Mouse (Mus musculus): ENCODE measurements around the gene Enho. TPM values are rescaled to one million over a fixed set of nuclear protein-coding genes. Genes with fewer than 3 reads are reported as not detected.
A peak's percentile ranks its signal among the peaks of the same experiment; 100 is the strongest.
"Not testable (repeated sequence)": the region's sequence is repeated elsewhere in the genome, so short reads cannot be mapped to it uniquely, and the experiment has no call there.

Gene Enho
- polyA plus RNA-seq (2015; fragmentation: Nextera tagmentation; extraction: Ambion mirVana): 121 and 122 TPM in 2 replicates

DNA sequence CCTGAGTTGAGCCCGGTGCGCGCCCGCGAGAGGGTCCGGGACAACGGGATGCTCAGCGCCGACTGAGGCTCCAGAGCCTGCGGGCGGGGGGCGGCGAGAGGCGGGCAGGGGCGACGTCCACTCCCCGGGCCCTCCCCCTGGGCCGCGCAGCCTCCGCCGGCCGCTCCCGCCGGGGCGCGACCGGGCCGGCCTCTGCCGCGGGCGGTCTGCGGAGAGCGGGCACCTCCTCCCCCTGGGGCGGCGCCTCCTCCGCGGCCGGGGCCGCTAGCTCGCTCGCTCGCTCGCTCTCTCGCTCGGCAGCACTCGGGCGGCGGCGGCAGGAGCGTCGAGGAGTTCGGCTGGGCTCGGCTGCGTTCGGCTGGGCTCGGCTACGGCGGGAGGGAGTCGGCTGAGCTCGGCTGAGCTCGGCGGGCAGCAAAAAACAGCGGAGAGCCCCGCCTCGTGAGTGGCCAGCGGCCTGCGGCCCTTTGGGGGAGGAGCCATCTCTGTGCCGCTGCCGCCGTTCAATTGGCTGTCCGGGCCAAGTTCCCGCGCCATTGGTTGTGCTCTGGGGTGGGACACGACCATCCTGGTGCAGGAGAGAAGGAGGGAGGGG is at the start of gene Enho:
Enho (minus strand) TSS at position 412 of the 595 bp plus-strand sequence.
- H3K27me3 ChIP-seq (replicated peaks): no peaks in the 10 kb centered on the region
- no peaks in the 10 kb centered on the region for H3K36me3 ChIP-seq (replicated peaks)
- WGBS: under 1% methylated on average over 74 of the region's 74 CpGs
- ATAC-seq (replicated peaks): peak; percentile 92
- no peaks in the 10 kb centered on the region for H3K9me3 ChIP-seq
- H3K9ac ChIP-seq: peak within 1 kb of the TSS; percentile 93
- H3K27ac ChIP-seq: peak within 1 kb of the TSS; percentile 95
- H3K4me2 ChIP-seq: peak within 1 kb of the TSS; percentile 79
- H3K4me1 ChIP-seq: peaks cover 44% of the 10 kb centered on the region
- H3K4me3 ChIP-seq: peak within 1 kb of the TSS; percentile 75

DNA sequence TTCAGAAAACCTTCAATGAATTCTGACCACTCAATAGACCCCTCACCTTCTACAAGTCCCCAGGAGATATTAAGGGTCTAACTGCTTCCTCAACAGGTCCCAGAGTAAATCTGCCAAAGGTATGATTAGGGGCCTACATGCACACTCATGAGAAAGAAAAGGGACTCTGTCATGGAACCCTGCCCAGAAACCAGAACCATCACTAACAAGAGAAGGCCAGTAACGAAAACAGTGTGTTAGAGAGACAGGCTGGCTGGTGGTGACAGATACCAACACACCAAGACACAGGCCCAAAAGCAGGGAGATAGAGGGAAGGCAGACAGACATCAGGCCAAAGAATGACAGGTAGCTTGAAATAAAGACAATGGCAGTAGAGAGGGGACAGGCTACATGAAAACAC is 48.4 kb upstream of the Enho start:
- H3K4me2 ChIP-seq; H3K27ac ChIP-seq; H3K27me3 ChIP-seq (replicated peaks); H3K9ac ChIP-seq; H3K9me3 ChIP-seq; H3K4me3 ChIP-seq; H3K36me3 ChIP-seq (replicated peaks); ATAC-seq (replicated peaks); H3K4me1 ChIP-seq: not testable (repeated sequence)
- 51% methylated on average over 1 of the region's 1 CpGs for WGBS

DNA sequence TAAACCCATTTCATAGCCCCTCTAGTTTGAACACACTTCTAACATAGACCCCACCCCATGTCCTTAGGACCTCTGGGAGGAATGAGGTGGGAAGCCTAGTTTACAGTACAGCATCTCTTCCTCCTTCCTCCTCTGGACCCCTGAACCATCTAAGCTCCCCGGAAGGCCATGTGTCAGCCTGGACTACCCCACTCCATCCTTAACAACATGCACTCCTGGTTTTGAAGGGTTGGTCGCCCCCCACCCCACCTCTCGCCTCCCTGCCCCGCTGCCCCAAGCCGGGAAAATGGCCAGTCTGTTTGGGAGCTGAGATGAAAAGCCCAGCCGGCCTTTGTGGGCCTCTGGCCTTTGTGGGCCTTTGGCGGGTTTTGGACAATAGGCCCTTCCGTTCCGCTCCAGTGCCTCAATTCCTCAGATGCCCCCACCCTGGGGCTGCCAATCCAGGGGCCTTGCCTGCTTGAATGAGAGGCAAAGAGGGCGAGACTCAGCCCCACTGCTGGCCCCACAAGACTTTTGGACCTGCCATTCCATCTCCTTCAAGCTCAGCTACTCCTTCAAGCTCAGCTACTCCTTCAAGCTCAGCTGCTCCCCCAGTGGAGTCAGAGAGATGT is 45.9 kb upstream of the Enho start:
- ATAC-seq (replicated peaks): 0 out of 2 replicates have a peak, but pooled peaks have one; percentile 18
- H3K4me2 ChIP-seq; H3K36me3 ChIP-seq (replicated peaks); H3K4me3 ChIP-seq; H3K27me3 ChIP-seq (replicated peaks); H3K9me3 ChIP-seq; H3K27ac ChIP-seq; H3K9ac ChIP-seq: not testable (repeated sequence)
- 9% methylated on average over 10 of the region's 10 CpGs for whole genome bisulfite sequencing
- H3K4me1 ChIP-seq: peaks cover 21% of the 10 kb centered on the region

DNA sequence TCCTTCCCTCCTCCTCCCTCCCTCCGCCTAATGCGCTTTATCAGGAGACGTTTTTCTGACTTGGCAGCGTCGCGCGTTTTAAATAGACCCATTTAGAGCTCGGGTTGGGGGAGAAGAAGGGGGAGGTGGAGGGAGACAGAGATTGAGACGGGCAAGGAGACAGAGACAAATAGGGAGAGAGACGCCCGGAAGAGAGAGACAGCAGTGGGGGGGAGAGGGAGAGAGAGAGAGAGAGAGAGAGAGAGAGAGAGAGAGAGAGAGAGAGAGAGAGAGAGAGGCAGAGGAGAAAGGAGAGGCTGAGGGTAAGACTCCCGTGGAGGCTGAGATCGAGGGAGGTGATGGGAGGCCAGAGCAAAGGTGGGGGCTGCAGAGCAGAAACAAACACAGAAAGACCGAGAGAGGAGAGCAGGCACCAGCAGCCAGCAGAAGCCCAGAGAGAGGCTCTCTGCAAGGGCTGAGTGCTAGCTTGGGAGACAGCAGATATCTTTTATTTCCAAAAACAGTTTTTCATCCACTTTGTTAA is 44.9 kb upstream of the Enho start:
- 2% methylated on average over 11 of the region's 14 CpGs for WGBS
- H3K27me3 ChIP-seq (replicated peaks); H3K9me3 ChIP-seq; H3K36me3 ChIP-seq (replicated peaks); H3K9ac ChIP-seq; H3K27ac ChIP-seq; ATAC-seq (replicated peaks); H3K4me3 ChIP-seq: not testable (repeated sequence)
- Histone ChIP-seq H3K4me1 (peaks cover 23% of the 10 kb centered on the region), H3K4me2 (peak overlapping the region; percentile 39; the same call in 1 of the 2 replicates)

DNA sequence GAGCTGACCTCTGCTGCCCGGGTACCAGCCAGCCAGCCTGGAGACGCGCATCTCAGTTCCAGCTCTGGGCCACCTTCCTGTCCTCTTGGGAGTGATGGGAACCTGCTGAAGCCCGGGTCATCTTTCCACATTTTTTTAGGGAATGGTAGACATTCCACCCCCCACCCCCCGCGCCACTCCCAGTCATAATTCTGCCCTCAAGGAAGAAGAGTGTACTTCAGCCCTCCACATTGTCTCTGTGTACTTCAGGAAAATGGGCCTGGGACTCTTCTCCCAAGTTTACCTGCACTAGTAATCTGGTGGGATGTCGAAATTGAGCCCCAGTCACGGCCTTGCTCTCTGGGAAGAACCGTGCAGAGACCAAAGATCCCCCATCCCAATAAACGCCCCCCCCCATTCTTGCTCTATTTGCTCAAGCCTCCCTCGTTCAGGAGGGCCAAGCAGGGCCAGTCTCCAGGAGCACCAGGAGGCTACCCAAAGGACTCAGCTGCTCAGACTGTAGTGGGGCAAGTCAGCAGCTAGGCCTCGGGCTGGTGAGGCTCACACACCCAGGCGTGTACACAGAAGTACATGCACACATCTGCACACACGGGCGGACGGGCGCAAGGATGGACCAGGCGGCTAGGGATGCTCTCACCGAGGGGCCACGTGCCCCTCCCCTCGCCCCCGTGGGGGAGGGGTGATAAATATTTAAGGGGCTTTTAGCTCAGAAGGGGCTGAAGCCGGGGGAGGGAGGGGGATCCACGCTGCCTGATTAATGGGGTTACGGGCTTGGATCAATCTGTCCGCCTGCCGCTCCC is 44.2 kb upstream of the Enho start:
- not testable (repeated sequence) for H3K9ac ChIP-seq; H3K36me3 ChIP-seq (replicated peaks); H3K27me3 ChIP-seq (replicated peaks); H3K9me3 ChIP-seq
- Histone ChIP-seq H3K4me1 (peaks cover 29% of the 10 kb centered on the region), H3K27ac (peak overlapping the region; percentile 62), H3K4me2 (peak overlapping the region; percentile 39), H3K4me3 (peak overlapping the region; percentile 11; the same call in 1 of the 2 replicates)
- ATAC-seq (replicated peaks): peak; percentile 48
- WGBS: 5% methylated on average over 20 of the region's 27 CpGs

DNA sequence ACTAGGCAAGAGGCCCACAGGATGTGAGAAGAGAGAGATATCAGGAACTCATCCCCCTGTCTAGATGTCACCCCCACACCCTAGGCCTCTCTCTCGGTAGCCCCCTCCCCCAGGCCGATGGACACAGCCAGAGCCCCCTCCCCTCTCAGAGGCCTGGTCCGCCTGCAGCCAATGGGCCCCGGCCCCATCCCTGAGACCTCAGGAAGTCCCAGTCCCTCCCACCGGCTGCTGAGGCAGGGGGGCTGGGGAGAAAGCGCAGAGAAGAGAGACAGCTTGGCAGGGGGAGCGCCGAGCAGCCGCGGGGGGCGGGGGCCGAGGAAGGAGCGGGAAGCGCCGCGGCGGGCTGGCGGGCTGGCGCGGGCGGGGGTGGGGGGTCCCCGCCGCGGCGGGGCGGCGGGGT is 43.2 kb upstream of the Enho start:
- H3K9me3 ChIP-seq; H3K36me3 ChIP-seq (replicated peaks); H3K27ac ChIP-seq; H3K27me3 ChIP-seq (replicated peaks); H3K9ac ChIP-seq: not testable (repeated sequence)
- ATAC-seq (replicated peaks): peak; percentile 25
- 0% methylated on average over 5 of the region's 27 CpGs for WGBS
- H3K4me2 ChIP-seq: peak overlapping the region; percentile 45
- H3K4me1 ChIP-seq: peaks cover 29% of the 10 kb centered on the region
- peak overlapping the region; percentile 24; the same call in 1 of the 2 replicates for H3K4me3 ChIP-seq

DNA sequence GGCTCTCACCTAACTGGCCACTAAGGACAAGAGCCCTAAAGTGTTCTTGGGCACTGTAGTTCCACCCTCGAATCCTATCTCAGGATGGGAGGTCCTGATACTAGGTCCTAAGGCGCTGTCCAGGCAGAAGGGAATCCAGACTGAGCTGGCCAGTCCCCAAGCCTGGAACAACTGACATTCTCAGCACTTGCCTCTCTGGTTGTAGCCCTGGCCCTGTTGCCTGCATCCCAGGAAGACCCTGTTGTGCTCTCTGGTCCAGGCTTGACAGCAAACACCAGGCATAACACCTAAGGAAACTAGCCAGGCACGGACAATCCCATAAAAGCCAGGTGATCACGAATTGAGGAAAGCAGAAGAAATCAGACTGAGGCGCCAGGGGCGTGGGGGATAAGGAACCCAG is 42.7 kb upstream of the Enho start:
- Histone ChIP-seq H3K4me2 (peak overlapping the region; percentile 45), H3K4me1 (peaks cover 33% of the 10 kb centered on the region), H3K27me3 (replicated peaks) (no peaks in the 10 kb centered on the region), H3K36me3 (replicated peaks) (no peaks in the 10 kb centered on the region), H3K9ac (0 out of 2 replicates have a peak overlapping the region, but pooled peaks have one; percentile 22), H3K9me3 (no peaks in the 10 kb centered on the region), H3K27ac (peak overlapping the region; percentile 21; the same call in 1 of the 2 replicates), H3K4me3 (no peak overlapping the region)
- 0 out of 2 replicates have a peak, but pooled peaks have one; percentile 5 for ATAC-seq (replicated peaks)
- 32% methylated on average over 6 of the region's 6 CpGs for WGBS

DNA sequence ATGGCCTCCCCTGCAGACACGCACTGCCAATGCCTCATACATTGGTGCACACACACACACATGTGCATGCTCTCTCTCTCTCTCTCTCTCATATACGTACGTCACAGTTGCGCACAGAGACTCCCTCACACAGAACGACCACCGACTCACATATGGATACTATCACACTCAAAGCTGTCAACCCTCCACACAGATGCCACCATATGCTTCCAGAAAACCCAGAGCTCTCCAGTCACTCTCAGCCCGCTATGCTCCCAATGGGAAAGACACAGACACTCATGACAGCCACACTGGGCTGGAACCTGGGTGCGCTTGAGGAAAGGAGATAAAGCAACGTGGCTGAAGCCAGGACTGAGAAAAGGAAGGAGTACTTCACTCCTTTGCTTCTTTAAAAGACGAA is 41.8 kb upstream of the Enho start:
- WGBS: 65% methylated on average over 10 of the region's 10 CpGs
- H3K4me2 ChIP-seq: no peak overlapping the region
- H3K27ac ChIP-seq: no peak overlapping the region
- H3K4me3 ChIP-seq: no peak overlapping the region
- H3K27me3 ChIP-seq (replicated peaks): no peaks in the 10 kb centered on the region
- no peak overlapping the region for H3K9ac ChIP-seq
- no peaks in the 10 kb centered on the region for H3K36me3 ChIP-seq (replicated peaks)
- no peaks in the 10 kb centered on the region for H3K9me3 ChIP-seq
- H3K4me1 ChIP-seq: peaks cover 41% of the 10 kb centered on the region
- no peak for ATAC-seq (replicated peaks)

DNA sequence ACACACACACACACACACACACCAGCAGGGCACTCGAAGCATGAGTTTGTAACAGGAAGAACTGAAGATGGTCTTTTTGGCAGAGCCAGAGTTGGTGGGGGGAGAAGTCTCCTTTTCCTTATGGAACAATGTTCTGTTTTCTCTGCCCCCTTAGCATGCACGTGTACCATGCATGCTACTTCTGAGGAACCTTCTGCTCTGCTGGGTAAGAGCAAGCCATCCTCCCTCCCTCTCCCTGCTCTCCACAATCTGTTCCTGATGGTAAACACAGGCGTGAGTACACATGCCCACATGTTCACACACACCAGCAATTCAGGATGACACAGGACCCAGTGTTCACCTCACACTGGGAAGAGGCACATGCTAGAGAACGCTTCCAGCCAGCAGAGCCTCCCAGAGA is 41.1 kb upstream of the Enho start:
- 0 out of 2 replicates have a peak overlapping the region, but pooled peaks have one; percentile 34 for H3K27ac ChIP-seq
- ATAC-seq (replicated peaks): no peak
- 68% methylated on average over 4 of the region's 4 CpGs for WGBS
- H3K36me3 ChIP-seq (replicated peaks): no peaks in the 10 kb centered on the region
- H3K4me1 ChIP-seq: peaks cover 49% of the 10 kb centered on the region
- no peak overlapping the region for H3K4me2 ChIP-seq
- H3K9ac ChIP-seq: no peak overlapping the region
- H3K9me3 ChIP-seq: no peaks in the 10 kb centered on the region
- no peaks in the 10 kb centered on the region for H3K27me3 ChIP-seq (replicated peaks)
- H3K4me3 ChIP-seq: no peak overlapping the region

DNA sequence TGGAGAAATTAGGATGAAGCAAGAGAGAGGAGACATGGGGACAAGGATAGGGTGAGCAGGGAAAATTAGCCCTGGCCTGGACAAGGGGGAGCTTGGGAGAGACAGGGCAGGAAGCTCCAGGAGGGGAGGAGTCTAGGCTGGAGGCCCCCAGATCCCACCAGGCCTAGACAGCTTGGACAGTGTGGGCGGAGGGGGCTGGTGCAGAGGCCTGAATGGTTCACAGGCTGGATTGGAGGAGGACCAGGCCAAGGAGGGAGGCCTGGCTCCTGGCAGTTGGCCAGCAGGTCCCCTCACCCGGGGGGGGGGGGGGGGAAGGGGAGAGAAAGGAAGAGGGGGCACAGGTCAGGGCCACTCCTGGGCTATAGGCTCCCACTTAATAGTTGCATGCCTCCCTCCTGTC is 39.2 kb upstream of the Enho start:
- no peaks in the 10 kb centered on the region for H3K36me3 ChIP-seq (replicated peaks)
- no peak overlapping the region for H3K4me3 ChIP-seq
- no peaks in the 10 kb centered on the region for H3K27me3 ChIP-seq (replicated peaks)
- no peak overlapping the region for H3K4me2 ChIP-seq
- H3K9ac ChIP-seq: no peak overlapping the region
- no peaks in the 10 kb centered on the region for H3K9me3 ChIP-seq
- no CpG with 5 or more reads among the region's 2 CpGs for WGBS
- no peak overlapping the region for H3K27ac ChIP-seq
- peak; percentile 28; the same call in 1 of the 2 replicates for ATAC-seq (replicated peaks)
- peaks cover 62% of the 10 kb centered on the region for H3K4me1 ChIP-seq

DNA sequence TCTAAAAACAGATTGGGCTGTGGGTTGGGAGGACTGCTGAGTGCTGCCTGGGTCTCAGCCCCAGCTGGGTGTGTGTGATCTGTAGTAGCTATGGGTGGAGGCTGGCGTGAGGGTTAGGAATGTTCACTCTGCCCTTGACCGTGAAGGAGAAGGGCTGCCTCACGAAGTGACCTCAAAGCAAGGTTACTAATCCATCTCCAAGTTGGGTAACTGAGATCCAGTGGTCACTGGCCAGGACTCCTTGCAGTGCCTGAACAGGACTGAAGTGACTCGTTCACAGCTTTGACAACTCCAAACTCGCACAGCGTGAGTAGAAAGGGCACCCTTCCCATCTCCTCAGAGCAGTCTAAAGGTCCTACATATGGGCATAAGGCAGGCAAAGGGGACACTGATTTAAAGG is 38.7 kb upstream of the Enho start:
- Histone ChIP-seq H3K4me3 (no peak overlapping the region), H3K27me3 (replicated peaks) (no peaks in the 10 kb centered on the region), H3K27ac (no peak overlapping the region), H3K4me2 (no peak overlapping the region), H3K9me3 (no peaks in the 10 kb centered on the region), H3K4me1 (peaks cover 59% of the 10 kb centered on the region), H3K9ac (no peak overlapping the region), H3K36me3 (replicated peaks) (no peaks in the 10 kb centered on the region)
- ATAC-seq (replicated peaks): no peak
- WGBS: 68% methylated on average over 6 of the region's 6 CpGs

DNA sequence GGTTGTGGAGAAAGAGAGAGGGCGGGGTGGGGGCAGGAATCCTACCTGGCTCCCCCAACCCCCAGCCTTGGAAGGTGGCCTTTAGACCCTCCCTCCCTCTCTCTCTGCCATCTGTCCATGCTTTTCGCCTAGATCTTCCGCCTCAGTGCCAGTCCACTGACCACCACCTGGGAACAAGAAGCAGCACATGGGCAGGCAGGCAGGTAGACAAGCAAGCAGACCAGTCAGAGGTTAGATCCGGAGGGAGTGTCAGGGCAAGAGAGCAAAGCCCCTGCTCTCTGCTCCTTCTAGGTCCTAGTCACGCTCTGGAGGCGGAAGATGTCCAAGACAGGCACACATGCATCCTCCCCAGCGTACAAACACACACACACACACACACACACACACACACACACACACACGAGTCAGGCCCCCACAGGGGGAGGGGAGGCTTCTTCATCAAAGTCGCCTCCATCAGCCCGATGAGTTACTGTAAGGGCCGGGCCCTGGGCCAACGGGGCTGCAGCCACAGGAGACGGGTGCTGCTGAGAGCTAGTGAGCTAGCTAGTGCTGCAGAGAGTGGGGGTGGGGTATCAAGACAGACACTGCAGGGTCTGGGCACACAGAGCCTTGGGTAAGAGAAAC is 37.0 kb upstream of the Enho start:
- H3K4me2 ChIP-seq: no peak overlapping the region; the same call in 1 of the 2 replicates
- H3K4me3 ChIP-seq: no peak overlapping the region
- H3K9ac ChIP-seq: no peak overlapping the region; the same call in 1 of the 2 replicates
- H3K27ac ChIP-seq: peak overlapping the region; percentile 39; the same call in 1 of the 2 replicates
- H3K4me1 ChIP-seq: peaks cover 67% of the 10 kb centered on the region
- ATAC-seq (replicated peaks): peak; percentile 40; the same call in 1 of the 2 replicates
- no peaks in the 10 kb centered on the region for H3K9me3 ChIP-seq
- WGBS: 47% methylated on average over 13 of the region's 13 CpGs
- no peaks in the 10 kb centered on the region for H3K36me3 ChIP-seq (replicated peaks)
- H3K27me3 ChIP-seq (replicated peaks): no peaks in the 10 kb centered on the region
